Mouse (Mus musculus) midbrain, embryonic 12.5 days (tissue): ENCODE results near the gene Rab7. TPM values are rescaled to one million over a fixed set of nuclear protein-coding genes. Genes with fewer than 3 reads are reported as not detected.
"Not testable (repeated sequence)": the region's sequence is repeated elsewhere in the genome, so short reads cannot be mapped to it uniquely, and the experiment has no call there.

ENCODE experiments used
- ATAC-seq: fragments of 200-750 bp; cut with Nextera tagmentation; 2 replicates; pipeline ENCODE4 v1.8.0; 2017; ENCODE audit warnings: low read depth, moderate TSS enrichment, moderate library complexity; ENCODE audit not compliant: low FRiP score
- H3K27ac ChIP-seq: fragments of 300-500 bp; sonication (generic); replicated peaks from 2 replicates; pipeline ENCODE4 v1.5.1; 2016; ENCODE audit warnings: mild to moderate bottlenecking
- H3K27me3 ChIP-seq: fragments of 300-500 bp; sonication (generic); 2 replicates; pipeline ENCODE4 v1.6.1; 2016; ENCODE audit warnings: mild to moderate bottlenecking
- H3K36me3 ChIP-seq: fragments of 300-500 bp; sonication (generic); 2 replicates; pipeline ENCODE4 v1.6.1; 2016
- H3K4me1 ChIP-seq: fragments of 300-500 bp; sonication (generic); 2 replicates; pipeline ENCODE4 v1.6.1; 2016
- H3K4me2 ChIP-seq: fragments of 300-500 bp; sonication (generic); replicated peaks from 2 replicates; pipeline ENCODE4 v1.6.1; 2016; ENCODE audit warnings: mild to moderate bottlenecking, moderate library complexity
- H3K4me3 ChIP-seq: fragments of 300-500 bp; sonication (generic); 2 replicates; pipeline ENCODE4 v1.5.1; 2016; ENCODE audit warnings: mild to moderate bottlenecking
- H3K9ac ChIP-seq: fragments of 300-500 bp; sonication (generic); replicated peaks from 2 replicates; pipeline ENCODE4 v1.6.1; 2016; ENCODE audit warnings: mild to moderate bottlenecking, moderate library complexity
- H3K9me3 ChIP-seq: fragments of 300-500 bp; sonication (generic); 2 replicates; pipeline ENCODE4 v1.6.1; 2016; ENCODE audit warnings: mild to moderate bottlenecking
- WGBS: fragments of 180-500 bp; shearing (Covaris S2); methylation state at CpG from one replicate; pipeline ENCODE4 v1.1.7; 2016; 5-methylcytosine and 5-hydroxymethylcytosine counted together
- polyA plus RNA-seq: library from polyadenylated mRNA; unstranded; fragments of >200 nt; fragmentation: Nextera tagmentation; extraction: Ambion mirVana; gene quantifications from 2 replicates; pipeline ENCODE4 v1.2.1, GENCODE M21; 2016

Rab7 gene
- polyA plus RNA-seq, 1 experiment from 2014 or later, result 209 TPM

- Histone ChIP-seq H3K4me3 (peak overlapping the region; percentile 27), H3K9ac (peak overlapping the region; percentile 46), H3K4me1 (peaks cover 32% of the 10 kb centered on the region), H3K9me3 (no peaks in the 10 kb centered on the region), H3K27ac (peak overlapping the region; percentile 94), H3K4me2 (peak overlapping the region; percentile 56), H3K27me3 (no peaks in the 10 kb centered on the region), H3K36me3 (peaks cover 4% of the 10 kb centered on the region; the same call in 1 of the 2 replicates)
- peak; percentile 92 for ATAC-seq
- WGBS, result 6% methylated on average over 18 of the region's 18 CpGs
Measured at GRCm38 (mm10) chr6:87993790-87994571, 51.1 kb downstream of the Rab7 start.

GRCm38 (mm10) chr6:87992733-87993132 is 52.3 kb downstream of the Rab7 start:
- no peak for ATAC-seq
- no peak overlapping the region for H3K4me3 ChIP-seq
- 8% methylated on average over 6 of the region's 6 CpGs for WGBS
- no peaks in the 10 kb centered on the region for H3K9me3 ChIP-seq
- H3K4me1 ChIP-seq, result peaks cover 32% of the 10 kb centered on the region
- peaks cover 6% of the 10 kb centered on the region for H3K36me3 ChIP-seq
- H3K4me2 ChIP-seq, result no peak overlapping the region
- peak overlapping the region; percentile 22; the same call in 1 of the 2 replicates for H3K27ac ChIP-seq
- no peaks in the 10 kb centered on the region for H3K27me3 ChIP-seq
- H3K9ac ChIP-seq, result no peak overlapping the region

GRCm38 (mm10) chr6:87991886-87992285 is 53.2 kb downstream of the Rab7 start:
- Histone ChIP-seq H3K4me3 (no peak overlapping the region), H3K4me1 (peaks cover 32% of the 10 kb centered on the region), H3K27ac (0 out of 2 replicates have a peak overlapping the region, but pooled peaks have one; percentile 26), H3K27me3 (no peaks in the 10 kb centered on the region), H3K4me2 (no peak overlapping the region), H3K36me3 (peaks cover 15% of the 10 kb centered on the region), H3K9ac (no peak overlapping the region), H3K9me3 (no peaks in the 10 kb centered on the region)
- 70% methylated on average over 1 of the region's 1 CpGs for WGBS
- no peak for ATAC-seq

- Histone ChIP-seq H3K9me3 (no peaks in the 10 kb centered on the region), H3K27me3 (no peaks in the 10 kb centered on the region), H3K27ac (no peak overlapping the region), H3K36me3 (peaks cover 21% of the 10 kb centered on the region), H3K9ac (no peak overlapping the region), H3K4me3 (no peak overlapping the region), H3K4me2 (no peak overlapping the region), H3K4me1 (peaks cover 32% of the 10 kb centered on the region)
- WGBS, result 72% methylated on average over 4 of the region's 4 CpGs
- ATAC-seq, result no peak
Measured at GRCm38 (mm10) chr6:87991216-87991615, 53.9 kb downstream of the Rab7 start.

DNA sequence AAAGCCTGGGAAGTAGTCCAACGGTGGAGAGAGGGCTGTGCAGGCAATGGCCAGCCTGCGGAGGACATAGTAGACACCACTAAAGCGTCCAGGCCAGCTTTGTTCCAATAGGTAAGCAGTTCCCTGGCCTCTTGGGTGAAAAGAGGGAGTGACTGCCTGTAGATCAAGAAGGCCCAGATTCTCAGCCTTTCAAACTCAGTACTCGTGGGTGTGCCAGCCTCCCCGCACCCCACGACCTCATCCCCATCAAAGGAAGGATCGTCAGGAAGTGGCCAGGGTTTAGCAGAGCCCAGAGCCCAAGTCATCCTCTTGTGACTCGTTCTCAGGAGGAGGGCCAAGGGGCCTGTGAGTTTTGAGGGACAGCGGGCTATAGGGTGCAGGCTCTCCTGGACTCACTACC is 62.6 kb downstream of the Rab7 start:
- Histone ChIP-seq H3K4me1 (peaks cover 20% of the 10 kb centered on the region), H3K4me3 (peak overlapping the region; percentile 99), H3K36me3 (peaks cover 37% of the 10 kb centered on the region), H3K27ac (no peak overlapping the region; the same call in 1 of the 2 replicates), H3K9me3 (no peaks in the 10 kb centered on the region), H3K27me3 (no peaks in the 10 kb centered on the region), H3K4me2 (peak overlapping the region; percentile 79), H3K9ac (peak overlapping the region; percentile 97; the same call in 1 of the 2 replicates)
- WGBS, result 71% methylated on average over 9 of the region's 9 CpGs
- ATAC-seq, result no peak

GRCm38 (mm10) chr6:87981547-87982256 is 63.4 kb downstream of the Rab7 start, which contains the start of gene H1fx:
H1fx (minus strand) TSS chr6:87981637.
- Histone ChIP-seq H3K4me2 (peak within 1 kb of the TSS; percentile 79), H3K4me1 (peaks cover 20% of the 10 kb centered on the region), H3K27me3 (no peaks in the 10 kb centered on the region), H3K27ac (peak within 1 kb of the TSS; percentile 95), H3K4me3 (peak within 1 kb of the TSS; percentile 99), H3K9me3 (no peaks in the 10 kb centered on the region), H3K36me3 (peaks cover 28% of the 10 kb centered on the region), H3K9ac (peak within 1 kb of the TSS; percentile 97)
- ATAC-seq, result peak; percentile 76
- under 1% methylated on average over 53 of the region's 55 CpGs for WGBS

GRCm38 (mm10) chr6:87981030-87981485 is 64.0 kb downstream of the Rab7 start:
- Histone ChIP-seq H3K27ac (peak overlapping the region; percentile 95), H3K9me3 (no peaks in the 10 kb centered on the region), H3K4me3 (peak overlapping the region; percentile 99), H3K4me1 (peaks cover 20% of the 10 kb centered on the region), H3K36me3 (peaks cover 22% of the 10 kb centered on the region), H3K27me3 (no peaks in the 10 kb centered on the region), H3K4me2 (peak overlapping the region; percentile 79), H3K9ac (peak overlapping the region; percentile 97)
- WGBS, result 0% methylated on average over 28 of the region's 56 CpGs
- ATAC-seq, result peak; percentile 35

GRCm38 (mm10) chr6:87980374-87981029 is 64.6 kb downstream of the Rab7 start:
- Histone ChIP-seq H3K27ac (peak overlapping the region; percentile 95), H3K4me1 (peaks cover 20% of the 10 kb centered on the region), H3K9ac (peak overlapping the region; percentile 97), H3K4me3 (peak overlapping the region; percentile 99), H3K4me2 (peak overlapping the region; percentile 79), H3K9me3 (no peaks in the 10 kb centered on the region), H3K36me3 (peaks cover 22% of the 10 kb centered on the region), H3K27me3 (no peaks in the 10 kb centered on the region)
- ATAC-seq, result peak; percentile 91
- 0% methylated on average over 60 of the region's 66 CpGs for WGBS

DNA sequence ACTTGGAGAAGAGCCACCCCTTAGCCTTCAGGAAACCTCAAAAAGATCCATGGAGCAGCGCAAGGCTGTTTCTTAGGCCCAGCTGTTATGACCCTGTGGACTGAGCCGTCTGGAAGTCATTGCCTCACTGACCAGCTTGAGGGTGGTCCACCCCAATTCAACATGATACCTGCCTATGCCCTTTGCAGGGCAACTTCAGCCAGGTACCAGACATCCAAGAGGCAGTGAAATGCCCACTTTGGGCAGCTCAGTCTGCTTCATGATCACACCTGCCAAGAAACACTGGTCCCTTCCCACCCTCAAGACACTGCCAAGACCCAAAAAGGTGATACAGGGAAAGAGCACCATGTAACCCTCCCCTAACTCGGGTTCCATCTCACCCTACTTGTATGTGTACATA is 65.3 kb downstream of the Rab7 start:
- H3K9ac ChIP-seq, result peak overlapping the region; percentile 97; the same call in 1 of the 2 replicates
- H3K27me3 ChIP-seq, result no peaks in the 10 kb centered on the region
- H3K4me3 ChIP-seq, result peak overlapping the region; percentile 99
- 0 out of 2 replicates have a peak, but pooled peaks have one; percentile 1 for ATAC-seq
- peaks cover 16% of the 10 kb centered on the region for H3K36me3 ChIP-seq
- 69% methylated on average over 3 of the region's 3 CpGs for WGBS
- H3K4me2 ChIP-seq, result peak overlapping the region; percentile 79
- H3K9me3 ChIP-seq, result no peaks in the 10 kb centered on the region
- H3K27ac ChIP-seq, result peak overlapping the region; percentile 46; the same call in 1 of the 2 replicates
- peaks cover 20% of the 10 kb centered on the region for H3K4me1 ChIP-seq

DNA sequence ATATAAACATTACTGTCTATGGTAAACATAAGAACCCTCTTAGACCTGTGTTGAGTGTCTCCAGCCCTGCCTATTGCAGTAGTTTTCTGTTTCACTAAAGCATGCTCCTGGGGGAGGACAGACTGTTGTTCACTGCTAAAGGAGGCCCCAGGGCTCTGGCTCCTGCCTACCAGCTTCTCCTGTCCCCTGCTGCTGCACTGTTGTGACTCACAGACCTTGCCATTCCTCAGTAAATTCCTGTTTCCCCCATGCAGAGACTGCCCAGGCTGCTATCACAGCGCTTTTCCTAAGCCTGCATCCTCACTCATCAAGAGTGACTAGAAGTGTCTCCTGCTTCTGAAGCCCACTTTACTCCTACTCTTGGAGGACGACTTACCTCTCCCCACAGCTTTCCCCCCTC is 75.0 kb downstream of the Rab7 start:
- no peak overlapping the region for H3K4me3 ChIP-seq
- ATAC-seq, result no peak
- no peaks in the 10 kb centered on the region for H3K9me3 ChIP-seq
- no peaks in the 10 kb centered on the region for H3K4me1 ChIP-seq
- H3K4me2 ChIP-seq, result no peak overlapping the region
- 18% methylated on average over 2 of the region's 2 CpGs for WGBS
- no peaks in the 10 kb centered on the region for H3K27me3 ChIP-seq
- H3K36me3 ChIP-seq, result no peaks in the 10 kb centered on the region
- no peak overlapping the region for H3K9ac ChIP-seq
- H3K27ac ChIP-seq, result no peak overlapping the region

DNA sequence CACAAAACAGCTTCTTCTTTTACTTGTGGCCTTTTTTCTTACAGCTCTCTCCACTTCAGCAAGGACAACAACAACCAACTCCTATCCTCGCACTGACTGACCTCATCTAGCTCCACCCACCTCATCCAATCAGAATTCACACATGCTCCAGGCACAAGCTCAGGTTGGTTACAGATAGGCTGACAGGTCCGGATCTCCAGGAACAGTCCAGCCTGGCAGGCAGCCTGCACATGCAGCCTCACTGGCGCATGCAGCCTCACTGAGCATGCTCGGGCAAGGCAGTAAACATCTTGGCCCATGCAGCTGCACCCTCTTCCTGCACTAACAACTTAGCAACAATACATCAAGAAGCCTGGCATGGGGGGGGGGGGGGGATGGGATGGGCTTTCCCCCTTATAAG is 82.6 kb downstream of the Rab7 start:
- H3K9ac ChIP-seq, ATAC-seq, H3K27ac ChIP-seq, H3K4me1 ChIP-seq, H3K36me3 ChIP-seq, H3K27me3 ChIP-seq, H3K4me3 ChIP-seq, H3K4me2 ChIP-seq: not testable (repeated sequence)
- peaks cover 11% of the 10 kb centered on the region for H3K9me3 ChIP-seq
- 70% methylated on average over 4 of the region's 4 CpGs for WGBS
